Mouse (Mus musculus) olfactory bulb, adult 2 months (tissue): ENCODE data around the gene Slc13a1.

Experiments used
- CTCF ChIP-seq: fragments of 200-500 bp; IDR thresholded peaks from 2 replicates; pipeline ENCODE4 v1.5.1; 2012; ENCODE audit warnings: low read depth, mild to moderate bottlenecking, low read length, moderate library complexity; ENCODE audit not compliant: insufficient read depth
- POLR2A ChIP-seq: fragments of 200-500 bp; IDR thresholded peaks from 2 replicates; pipeline ENCODE4 v1.6.1; 2012; ENCODE audit warnings: mild to moderate bottlenecking, low read depth, low read length, moderate library complexity; ENCODE audit not compliant: insufficient read depth

- TF ChIP-seq CTCF (no peak), POLR2A (no peak)
Measured at GRCm38 (mm10) chr6:24207866-24208265, 40.0 kb upstream of the Slc13a1 start.
